Mouse (Mus musculus): Measurements from ENCODE around the gene Fxyd7. TPM values are rescaled to one million over a fixed set of nuclear protein-coding genes. Genes with fewer than 3 reads are reported as not detected.

Gene Fxyd7
- polyA plus RNA-seq, 1 experiment from 2014 or later, result 4.9 TPM

DNA sequence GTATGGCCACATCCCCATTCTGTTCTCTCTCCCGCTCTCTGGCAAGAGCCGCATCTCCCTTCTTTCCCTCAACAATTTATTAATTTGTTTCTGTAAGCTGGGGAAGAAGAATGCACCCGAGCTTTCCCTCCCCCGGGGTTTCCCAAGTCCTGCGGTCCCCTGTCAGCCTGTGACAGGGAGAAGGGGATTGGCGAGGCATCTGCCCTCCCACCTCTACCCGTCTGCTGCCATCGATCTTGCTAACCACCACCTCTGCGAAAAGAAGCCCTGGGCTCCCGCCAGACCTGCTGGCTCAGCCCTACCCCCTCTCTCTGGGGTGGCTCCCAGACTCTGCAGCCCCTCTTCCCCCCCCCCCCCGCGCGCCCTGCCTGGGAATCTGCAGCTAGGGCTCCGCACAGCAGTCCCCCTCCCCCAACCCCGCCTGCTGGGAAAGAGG lies 1.4 kb downstream of the Fxyd7 start:
- Histone ChIP-seq H3K4me2 (ENCODE audit: low read depth, low read length) (peak overlapping the region; percentile 36), H3K4me3 (ENCODE audit: low read length) (peak overlapping the region; percentile 8; the same call in 1 of the 2 replicates), H3K4me1 (replicated peaks; ENCODE audit: control insufficient read depth, insufficient read depth, low read length) (peaks cover 33% of the 10 kb centered on the region), H3K9ac (ENCODE audit: low read length) (no peak overlapping the region; the same call in 1 of the 2 replicates), H3K27ac (ENCODE audit: low read length) (no peak overlapping the region), H3K27me3 (ENCODE audit: control insufficient read depth, insufficient read depth, low read depth, low read length) (peaks cover 44% of the 10 kb centered on the region), H3K9me3 (ENCODE audit: control insufficient read depth, low read length) (no peaks in the 10 kb centered on the region), H3K36me3 (ENCODE audit: control insufficient read depth, insufficient read depth, low read length) (no peaks in the 10 kb centered on the region)
- under 1% methylated on average over 10 of the region's 15 CpGs for WGBS
- no peak for ATAC-seq (ENCODE audit: low read depth)

DNA sequence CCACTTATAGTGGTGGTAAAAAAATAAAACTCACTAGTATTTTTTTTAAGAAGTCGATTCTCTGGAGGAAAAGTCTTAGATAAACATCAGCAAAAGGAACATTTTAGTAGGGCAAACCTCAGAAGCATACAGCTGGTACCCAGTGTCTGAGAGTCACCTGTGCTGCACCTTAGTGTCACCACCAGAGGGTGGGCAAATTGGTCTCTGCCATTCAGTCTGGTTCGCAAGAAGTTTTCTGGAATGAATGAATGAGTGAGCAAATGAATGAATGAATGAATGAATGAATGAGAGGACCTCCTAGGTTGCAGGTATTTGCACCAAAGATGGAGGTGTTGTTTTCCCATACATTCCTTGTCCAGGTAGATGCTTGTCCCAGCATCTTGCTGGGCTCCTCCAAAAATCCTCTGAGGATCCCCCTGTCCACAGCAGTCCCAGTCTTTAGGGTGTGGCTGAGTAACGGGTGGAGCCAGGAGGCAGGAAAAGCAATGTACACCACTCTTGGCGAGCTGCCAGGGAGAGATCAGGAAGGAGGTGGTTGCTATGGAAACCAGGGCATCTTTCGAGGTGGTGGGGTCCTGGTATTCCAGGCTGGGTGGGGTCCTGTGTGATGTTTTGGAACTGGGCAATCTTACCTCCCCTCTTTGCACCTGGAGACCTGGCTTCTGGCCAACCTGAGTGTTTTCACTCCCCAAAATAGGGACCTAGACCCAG lies 2.0 kb downstream of the Fxyd7 start:
- Histone ChIP-seq H3K36me3 (ENCODE audit: control insufficient read depth, insufficient read depth, low read length) (no peaks in the 10 kb centered on the region), H3K4me2 (ENCODE audit: low read depth, low read length) (peak overlapping the region; percentile 36; the same call in 1 of the 2 replicates), H3K4me3 (ENCODE audit: low read length) (no peak overlapping the region), H3K27me3 (ENCODE audit: control insufficient read depth, insufficient read depth, low read depth, low read length) (peaks cover 44% of the 10 kb centered on the region), H3K9me3 (ENCODE audit: control insufficient read depth, low read length) (no peaks in the 10 kb centered on the region), H3K27ac (ENCODE audit: low read length) (no peak overlapping the region), H3K4me1 (replicated peaks; ENCODE audit: control insufficient read depth, insufficient read depth, low read length) (peaks cover 31% of the 10 kb centered on the region), H3K9ac (ENCODE audit: low read length) (no peak overlapping the region)
- no peak for ATAC-seq (ENCODE audit: low read depth)
- WGBS, result 19% methylated on average over 5 of the region's 5 CpGs

DNA sequence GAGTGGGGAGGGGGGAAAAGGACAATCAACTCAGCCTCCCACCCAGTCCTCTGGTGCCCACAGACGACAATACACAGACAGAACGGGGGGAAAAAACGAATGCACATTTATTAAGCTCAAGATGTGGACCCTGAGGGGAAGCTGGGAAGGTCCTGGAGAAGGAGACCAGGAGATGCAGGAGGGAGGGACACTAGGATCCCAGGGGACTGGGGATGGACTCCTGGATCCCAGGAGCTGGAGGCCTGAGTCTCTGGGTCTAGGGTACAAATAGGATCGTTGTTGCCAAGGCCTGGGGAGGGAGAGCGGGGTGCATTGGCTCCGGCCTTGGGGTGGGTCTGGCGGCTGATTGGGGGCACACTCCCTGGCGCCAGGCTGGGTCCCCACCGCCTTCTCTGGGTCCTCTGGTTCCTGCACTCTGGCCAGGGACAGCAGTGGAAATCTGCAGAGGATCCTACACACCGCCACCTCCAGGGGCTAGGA lies 8.8 kb downstream of the Fxyd7 start, which contains the start of gene Fxyd5:
Gene Fxyd5, minus strand, starts transcription at position 51 of the 480 bp plus-strand sequence.
- Histone ChIP-seq H3K36me3 (ENCODE audit: control insufficient read depth, insufficient read depth, low read length) (no peaks in the 10 kb centered on the region), H3K4me3 (ENCODE audit: low read length) (peak within 1 kb of the TSS; percentile 44), H3K4me2 (ENCODE audit: low read depth, low read length) (peak within 1 kb of the TSS; percentile 48), H3K27ac (ENCODE audit: low read length) (peak within 1 kb of the TSS; percentile 7), H3K9ac (ENCODE audit: low read length) (peak within 1 kb of the TSS; percentile 42), H3K9me3 (ENCODE audit: control insufficient read depth, low read length) (no peaks in the 10 kb centered on the region), H3K4me1 (replicated peaks; ENCODE audit: control insufficient read depth, insufficient read depth, low read length) (no peaks in the 10 kb centered on the region; the same call in 1 of the 2 replicates), H3K27me3 (ENCODE audit: control insufficient read depth, insufficient read depth, low read depth, low read length) (peaks cover 7% of the 10 kb centered on the region; the same call in 1 of the 2 replicates)
- WGBS, result 36% methylated on average over 9 of the region's 10 CpGs
- peak; percentile 2; the same call in 1 of the 2 replicates for ATAC-seq (ENCODE audit: low read depth)

DNA sequence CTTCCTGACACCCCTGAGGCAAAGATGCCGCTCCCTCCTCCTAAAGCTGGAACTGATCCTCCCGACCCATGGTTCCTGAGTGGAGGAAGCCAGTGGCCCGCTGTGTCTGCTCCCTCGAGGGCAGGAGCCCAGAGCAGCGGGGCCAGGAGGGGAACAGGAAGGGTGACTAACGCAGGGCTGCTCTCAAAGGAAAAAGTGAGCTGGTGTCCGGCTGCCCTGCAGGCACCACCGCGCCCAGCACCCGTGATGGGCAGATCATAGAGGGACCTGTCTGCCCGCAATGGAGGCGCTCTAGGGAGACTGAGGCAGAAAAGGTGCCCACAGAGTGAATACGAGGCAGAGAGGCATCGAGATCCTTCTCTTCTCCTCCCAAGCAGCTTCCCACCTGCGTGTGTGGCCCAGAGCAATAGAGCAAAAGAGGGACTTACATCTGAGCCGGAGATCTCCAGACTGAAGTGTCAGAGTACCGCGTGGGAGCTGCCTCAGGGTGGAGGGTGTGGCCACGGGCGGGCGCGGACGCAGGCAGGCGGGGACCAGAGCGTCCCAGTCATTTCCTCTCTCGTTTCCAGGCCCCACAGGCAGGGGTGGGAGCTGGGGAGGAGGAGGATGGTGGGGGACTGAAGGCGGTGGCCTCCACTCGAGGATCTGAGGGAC lies 9.5 kb downstream of the Fxyd7 start:
- no peaks in the 10 kb centered on the region for H3K36me3 ChIP-seq (ENCODE audit: control insufficient read depth, insufficient read depth, low read length)
- 3% methylated on average over 28 of the region's 28 CpGs for WGBS
- H3K9ac ChIP-seq (ENCODE audit: low read length), result peak overlapping the region; percentile 42
- peak overlapping the region; percentile 7 for H3K27ac ChIP-seq (ENCODE audit: low read length)
- H3K9me3 ChIP-seq (ENCODE audit: control insufficient read depth, low read length), result no peaks in the 10 kb centered on the region
- H3K4me3 ChIP-seq (ENCODE audit: low read length), result peak overlapping the region; percentile 44
- peak; percentile 83 for ATAC-seq (ENCODE audit: low read depth)
- peak overlapping the region; percentile 48 for H3K4me2 ChIP-seq (ENCODE audit: low read depth, low read length)
- H3K27me3 ChIP-seq (ENCODE audit: control insufficient read depth, insufficient read depth, low read depth, low read length), result peaks cover 7% of the 10 kb centered on the region; the same call in 1 of the 2 replicates
- no peaks in the 10 kb centered on the region; the same call in 1 of the 2 replicates for H3K4me1 ChIP-seq (replicated peaks; ENCODE audit: control insufficient read depth, insufficient read depth, low read length)

- no peak for ATAC-seq (ENCODE audit: low read depth)
- peak overlapping the region; percentile 44 for H3K4me3 ChIP-seq (ENCODE audit: low read length)
- no peaks in the 10 kb centered on the region for H3K9me3 ChIP-seq (ENCODE audit: control insufficient read depth, low read length)
- peaks cover 7% of the 10 kb centered on the region; the same call in 1 of the 2 replicates for H3K27me3 ChIP-seq (ENCODE audit: control insufficient read depth, insufficient read depth, low read depth, low read length)
- H3K9ac ChIP-seq (ENCODE audit: low read length), result no peak overlapping the region; the same call in 1 of the 2 replicates
- H3K4me1 ChIP-seq (replicated peaks; ENCODE audit: control insufficient read depth, insufficient read depth, low read length), result no peaks in the 10 kb centered on the region; the same call in 1 of the 2 replicates
- H3K27ac ChIP-seq (ENCODE audit: low read length), result no peak overlapping the region
- 32% methylated on average over 8 of the region's 8 CpGs for WGBS
- peak overlapping the region; percentile 48 for H3K4me2 ChIP-seq (ENCODE audit: low read depth, low read length)
- no peaks in the 10 kb centered on the region for H3K36me3 ChIP-seq (ENCODE audit: control insufficient read depth, insufficient read depth, low read length)
These were observed 10.3 kb downstream of the Fxyd7 start for GRCm38 (mm10) chr7:31041023-31041407.

GRCm38 (mm10) chr7:31040281-31041022 lies 10.8 kb downstream of the Fxyd7 start:
- no peak for ATAC-seq (ENCODE audit: low read depth)
- H3K27ac ChIP-seq (ENCODE audit: low read length), result no peak overlapping the region
- H3K4me2 ChIP-seq (ENCODE audit: low read depth, low read length), result no peak overlapping the region
- no peak overlapping the region; the same call in 1 of the 2 replicates for H3K4me3 ChIP-seq (ENCODE audit: low read length)
- 63% methylated on average over 12 of the region's 12 CpGs for WGBS
- no peaks in the 10 kb centered on the region for H3K9me3 ChIP-seq (ENCODE audit: control insufficient read depth, low read length)
- no peak overlapping the region for H3K9ac ChIP-seq (ENCODE audit: low read length)
- no peaks in the 10 kb centered on the region for H3K36me3 ChIP-seq (ENCODE audit: control insufficient read depth, insufficient read depth, low read length)
- peaks cover 7% of the 10 kb centered on the region; the same call in 1 of the 2 replicates for H3K27me3 ChIP-seq (ENCODE audit: control insufficient read depth, insufficient read depth, low read depth, low read length)
- H3K4me1 ChIP-seq (replicated peaks; ENCODE audit: control insufficient read depth, insufficient read depth, low read length), result no peaks in the 10 kb centered on the region; the same call in 1 of the 2 replicates

DNA sequence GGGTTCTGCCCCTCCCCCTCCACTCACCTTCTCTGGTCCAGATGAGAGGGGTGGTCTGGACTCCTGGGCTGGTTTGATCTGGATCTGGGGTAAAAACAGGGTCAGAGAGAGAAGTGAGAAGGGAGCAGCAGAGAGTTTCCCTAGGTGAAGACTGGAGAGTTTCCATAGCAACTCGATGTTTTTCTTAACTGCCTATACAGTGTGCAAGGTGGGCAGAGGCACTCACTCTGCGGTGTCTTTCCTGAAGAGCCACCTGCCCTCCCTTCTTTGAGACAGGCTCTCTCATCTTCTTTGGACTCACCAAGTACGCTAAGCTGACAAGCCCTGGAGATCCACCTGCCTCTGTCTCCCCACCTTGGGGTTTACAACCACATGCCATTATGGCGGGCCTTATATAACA lies 12.3 kb downstream of the Fxyd7 start:
- Histone ChIP-seq H3K27ac (ENCODE audit: low read length) (no peak overlapping the region), H3K9ac (ENCODE audit: low read length) (no peak overlapping the region), H3K27me3 (ENCODE audit: control insufficient read depth, insufficient read depth, low read depth, low read length) (0 out of 2 replicates have a peak, but pooled peaks cover 4% of the 10 kb centered on the region), H3K4me3 (ENCODE audit: low read length) (no peak overlapping the region), H3K4me1 (replicated peaks; ENCODE audit: control insufficient read depth, insufficient read depth, low read length) (no peaks in the 10 kb centered on the region; the same call in 1 of the 2 replicates), H3K9me3 (ENCODE audit: control insufficient read depth, low read length) (no peaks in the 10 kb centered on the region), H3K36me3 (ENCODE audit: control insufficient read depth, insufficient read depth, low read length) (no peaks in the 10 kb centered on the region), H3K4me2 (ENCODE audit: low read depth, low read length) (no peak overlapping the region)
- no peak for ATAC-seq (ENCODE audit: low read depth)
- WGBS, result 70% methylated on average over 4 of the region's 4 CpGs

DNA sequence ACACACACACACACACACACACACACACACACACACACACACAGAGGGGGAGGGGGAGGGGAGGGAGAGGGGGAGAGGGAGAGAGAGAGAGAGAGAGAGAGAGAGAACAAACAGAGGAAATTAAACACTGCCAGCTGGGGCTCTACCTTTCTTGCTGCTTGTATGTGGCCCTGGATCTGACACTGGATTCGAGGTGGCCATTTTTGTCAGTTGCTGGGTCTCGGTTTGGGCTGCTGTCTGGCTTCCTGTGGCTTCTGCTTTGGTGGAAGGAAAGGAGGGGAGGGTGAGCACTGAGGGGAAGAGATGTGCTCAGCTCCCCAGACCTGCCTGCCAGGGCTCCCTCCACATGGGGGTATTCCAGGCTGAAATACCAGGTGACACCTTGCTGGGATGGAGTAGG lies 13.6 kb downstream of the Fxyd7 start:
- Histone ChIP-seq H3K36me3 (ENCODE audit: control insufficient read depth, insufficient read depth, low read length) (no peaks in the 10 kb centered on the region), H3K4me1 (replicated peaks; ENCODE audit: control insufficient read depth, insufficient read depth, low read length) (no peaks in the 10 kb centered on the region; the same call in 1 of the 2 replicates), H3K27ac (ENCODE audit: low read length) (no peak overlapping the region), H3K27me3 (ENCODE audit: control insufficient read depth, insufficient read depth, low read depth, low read length) (0 out of 2 replicates have a peak, but pooled peaks cover 4% of the 10 kb centered on the region), H3K9me3 (ENCODE audit: control insufficient read depth, low read length) (no peaks in the 10 kb centered on the region), H3K9ac (ENCODE audit: low read length) (no peak overlapping the region), H3K4me2 (ENCODE audit: low read depth, low read length) (no peak overlapping the region), H3K4me3 (ENCODE audit: low read length) (no peak overlapping the region)
- no peak for ATAC-seq (ENCODE audit: low read depth)
- 62% methylated on average over 2 of the region's 2 CpGs for WGBS

Data from lung, embryonic 16.5 days (tissue).